Mouse (Mus musculus): ENCODE measurements around the gene Pdzrn3.

GRCm38 (mm10) chr6:101211361-101211841, 166.3 kb downstream of the Pdzrn3 start:
- TF ChIP-seq POLR2A (IDR thresholded peaks at IDR 0.05; ENCODE audit: control insufficient read depth, extremely low read depth, insufficient read depth, low read length, poor library complexity) (no peak), CTCF (IDR thresholded peaks at IDR 0.05; ENCODE audit: borderline replicate concordance, control insufficient read depth, extremely low read depth, insufficient read depth, low read length, poor library complexity) (no peak)
